Mouse (Mus musculus): Measurements from ENCODE around the gene Adap1. TPM values are rescaled to one million over a fixed set of nuclear protein-coding genes. Genes with fewer than 3 reads are reported as not detected.

The Adap1 gene
- polyA plus RNA-seq, 1 experiment = 23.2 TPM

DNA sequence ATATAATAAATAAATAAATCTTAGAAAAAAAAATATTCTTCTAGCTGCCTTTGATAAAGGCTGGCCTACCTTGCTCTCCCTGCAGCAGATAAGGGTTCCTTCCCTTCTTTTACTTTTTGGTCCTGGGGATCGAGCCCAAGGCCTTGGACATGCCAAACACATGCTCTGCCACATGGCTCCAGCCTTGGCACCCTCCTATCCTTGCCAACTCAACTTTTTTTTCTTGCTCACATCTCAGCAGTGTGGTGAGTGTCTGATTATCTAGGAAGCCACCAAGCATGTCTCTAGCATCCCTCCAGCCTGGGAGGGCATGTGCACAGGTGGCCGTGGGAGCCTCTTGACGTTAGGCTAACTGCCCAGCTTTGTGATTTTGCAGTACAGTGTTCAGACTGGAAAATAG is 97.1 kb downstream of the Adap1 start:
- WGBS = 90% methylated on average over 3 of the region's 3 CpGs
- Histone ChIP-seq H3K27ac (ENCODE audit: insufficient read depth, low read length) (no peak overlapping the region), H3K36me3 (ENCODE audit: control insufficient read depth, insufficient read depth, low read length) (peaks cover 38% of the 10 kb centered on the region), H3K4me3 (ENCODE audit: extremely low read depth, insufficient read depth, insufficient read length) (no peak overlapping the region), H3K4me1 (ENCODE audit: control insufficient read depth, insufficient read depth, insufficient read length) (no peaks in the 10 kb centered on the region), H3K27me3 (ENCODE audit: control insufficient read depth, insufficient read depth, low read length) (no peaks in the 10 kb centered on the region)
- no peak for DNase-seq (ENCODE audit: low read depth in 1 of 2, low spot score in 2 of 2)
- no peak for TF ChIP-seq CTCF (IDR thresholded peaks at IDR 0.05; ENCODE audit: extremely low read depth, insufficient read depth, insufficient read length, insufficient replicate concordance)
- no peak for TF ChIP-seq POLR2A (IDR thresholded peaks at IDR 0.05; ENCODE audit: low read depth, low read length)

GRCm38 (mm10) chr5:139227645-139228044 is 97.8 kb downstream of the Adap1 start:
- no peak for DNase-seq (ENCODE audit: low read depth in 1 of 2, low spot score in 2 of 2)
- Histone ChIP-seq H3K4me3 (ENCODE audit: extremely low read depth, insufficient read depth, insufficient read length) (no peak overlapping the region), H3K27me3 (ENCODE audit: control insufficient read depth, insufficient read depth, low read length) (no peaks in the 10 kb centered on the region), H3K27ac (ENCODE audit: insufficient read depth, low read length) (no peak overlapping the region), H3K4me1 (ENCODE audit: control insufficient read depth, insufficient read depth, insufficient read length) (no peaks in the 10 kb centered on the region), H3K36me3 (ENCODE audit: control insufficient read depth, insufficient read depth, low read length) (peaks cover 37% of the 10 kb centered on the region)
- 90% methylated on average over 2 of the region's 2 CpGs for WGBS
- TF ChIP-seq CTCF (IDR thresholded peaks at IDR 0.05; ENCODE audit: extremely low read depth, insufficient read depth, insufficient read length, insufficient replicate concordance) (no peak), POLR2A (IDR thresholded peaks at IDR 0.05; ENCODE audit: low read depth, low read length) (no peak)

DNA sequence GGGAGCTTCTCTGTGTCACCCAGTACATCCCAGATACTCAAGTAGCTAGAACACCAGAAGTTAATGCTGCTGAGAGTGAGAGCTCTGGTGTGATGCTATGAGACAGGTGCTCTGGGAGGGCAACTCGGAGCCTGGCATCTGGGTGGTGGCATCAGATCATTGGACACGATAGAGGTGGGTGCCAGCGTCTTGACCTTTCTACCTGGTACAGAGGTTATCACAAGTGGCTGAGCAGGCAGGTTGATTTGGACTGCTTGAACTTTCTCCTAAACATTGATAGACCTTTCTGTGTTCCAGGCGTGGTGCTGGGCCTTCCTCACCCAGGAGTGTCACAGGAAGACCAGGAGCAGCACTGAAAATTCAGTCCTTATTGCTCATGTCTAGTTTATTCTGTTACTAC is 98.2 kb downstream of the Adap1 start:
- Histone ChIP-seq H3K27ac (ENCODE audit: insufficient read depth, low read length) (no peak overlapping the region), H3K27me3 (ENCODE audit: control insufficient read depth, insufficient read depth, low read length) (no peaks in the 10 kb centered on the region), H3K4me3 (ENCODE audit: extremely low read depth, insufficient read depth, insufficient read length) (no peak overlapping the region), H3K4me1 (ENCODE audit: control insufficient read depth, insufficient read depth, insufficient read length) (no peaks in the 10 kb centered on the region), H3K36me3 (ENCODE audit: control insufficient read depth, insufficient read depth, low read length) (peaks cover 37% of the 10 kb centered on the region)
- no peak for DNase-seq (ENCODE audit: low read depth in 1 of 2, low spot score in 2 of 2)
- no peak for TF ChIP-seq POLR2A (IDR thresholded peaks at IDR 0.05; ENCODE audit: low read depth, low read length)
- TF ChIP-seq CTCF (IDR thresholded peaks at IDR 0.05; ENCODE audit: extremely low read depth, insufficient read depth, insufficient read length, insufficient replicate concordance) = no peak
- 91% methylated on average over 4 of the region's 4 CpGs for WGBS

GRCm38 (mm10) chr5:139223331-139223730 is 102.1 kb downstream of the Adap1 start:
- H3K27ac ChIP-seq (ENCODE audit: insufficient read depth, low read length) = no peak overlapping the region
- 96% methylated on average over 10 of the region's 10 CpGs for WGBS
- H3K27me3 ChIP-seq (ENCODE audit: control insufficient read depth, insufficient read depth, low read length) = no peaks in the 10 kb centered on the region
- H3K4me1 ChIP-seq (ENCODE audit: control insufficient read depth, insufficient read depth, insufficient read length) = peaks cover 3% of the 10 kb centered on the region; the same call in 1 of the 2 replicates
- H3K4me3 ChIP-seq (ENCODE audit: extremely low read depth, insufficient read depth, insufficient read length) = no peak overlapping the region
- no peak for DNase-seq (ENCODE audit: low read depth in 1 of 2, low spot score in 2 of 2)
- peaks cover 27% of the 10 kb centered on the region for H3K36me3 ChIP-seq (ENCODE audit: control insufficient read depth, insufficient read depth, low read length)
- TF ChIP-seq CTCF (IDR thresholded peaks at IDR 0.05; ENCODE audit: extremely low read depth, insufficient read depth, insufficient read length, insufficient replicate concordance) = no peak
- TF ChIP-seq POLR2A (IDR thresholded peaks at IDR 0.05; ENCODE audit: low read depth, low read length) = no peak

Other genes starting within 250 kb of the Adap1 start
- gene Prkar1b, start 175.6 kb downstream of the Adap1 start, polyA plus RNA-seq (2012; rRNA removed) = 6.4 and 9.4 TPM in 2 replicates
- 15.9 and 27.4 TPM in 2 replicates for gene Dnaaf5, start 175.4 kb downstream of the Adap1 start, polyA plus RNA-seq (2012; rRNA removed)
- 23.8 and 24.7 TPM in 2 replicates for gene Sun1, start 125.0 kb downstream of the Adap1 start, polyA plus RNA-seq (2012; rRNA removed)
- 91.4 and 137 TPM in 2 replicates for gene Get4, start 73.3 kb downstream of the Adap1 start, polyA plus RNA-seq (2012; rRNA removed)
- 27.2 and 36.2 TPM in 2 replicates for gene Cox19, start 25.8 kb upstream of the Adap1 start, polyA plus RNA-seq (2012; rRNA removed)
- not detected in 2 replicates for gene Cyp2w1, start 27.0 kb upstream of the Adap1 start, polyA plus RNA-seq (2012; rRNA removed)
- gene Gpr146, start 52.1 kb upstream of the Adap1 start, polyA plus RNA-seq (2012; rRNA removed) = 32.2 and 36.3 TPM in 2 replicates
- 8.1 and 11.9 TPM in 2 replicates for gene C130050O18Rik, start 79.7 kb upstream of the Adap1 start, polyA plus RNA-seq (2012; rRNA removed)
- gene Gper1, start 97.5 kb upstream of the Adap1 start, polyA plus RNA-seq (2012; rRNA removed) = 0.39 TPM in 2 replicates
- gene 3110082I17Rik, start 134.9 kb upstream of the Adap1 start, polyA plus RNA-seq (2012; rRNA removed) = 5.2 and 8.5 TPM in 2 replicates
- gene Zfand2a, start 158.9 kb upstream of the Adap1 start, polyA plus RNA-seq (2012; rRNA removed) = 6.6 and 7.5 TPM in 2 replicates
- gene Uncx, start 217.9 kb upstream of the Adap1 start, polyA plus RNA-seq (2012; rRNA removed) = not detected in 2 replicates